Mouse (Mus musculus) liver, embryonic 14 days (tissue): ENCODE data around the gene Poc1b. TPM values are rescaled to one million over a fixed set of nuclear protein-coding genes. Genes with fewer than 3 reads are reported as not detected.

Source experiments
- polyA plus RNA-seq: library from polyadenylated mRNA; depleted of rRNA; stranded (reverse); fragments of >200 nt; gene quantifications from 2 replicates; pipeline ENCODE4 v1.2.3, GENCODE M21; 2012; rRNA removed

Poc1b gene
- 6.3 and 6.4 TPM in 2 replicates for polyA plus RNA-seq

DNA sequence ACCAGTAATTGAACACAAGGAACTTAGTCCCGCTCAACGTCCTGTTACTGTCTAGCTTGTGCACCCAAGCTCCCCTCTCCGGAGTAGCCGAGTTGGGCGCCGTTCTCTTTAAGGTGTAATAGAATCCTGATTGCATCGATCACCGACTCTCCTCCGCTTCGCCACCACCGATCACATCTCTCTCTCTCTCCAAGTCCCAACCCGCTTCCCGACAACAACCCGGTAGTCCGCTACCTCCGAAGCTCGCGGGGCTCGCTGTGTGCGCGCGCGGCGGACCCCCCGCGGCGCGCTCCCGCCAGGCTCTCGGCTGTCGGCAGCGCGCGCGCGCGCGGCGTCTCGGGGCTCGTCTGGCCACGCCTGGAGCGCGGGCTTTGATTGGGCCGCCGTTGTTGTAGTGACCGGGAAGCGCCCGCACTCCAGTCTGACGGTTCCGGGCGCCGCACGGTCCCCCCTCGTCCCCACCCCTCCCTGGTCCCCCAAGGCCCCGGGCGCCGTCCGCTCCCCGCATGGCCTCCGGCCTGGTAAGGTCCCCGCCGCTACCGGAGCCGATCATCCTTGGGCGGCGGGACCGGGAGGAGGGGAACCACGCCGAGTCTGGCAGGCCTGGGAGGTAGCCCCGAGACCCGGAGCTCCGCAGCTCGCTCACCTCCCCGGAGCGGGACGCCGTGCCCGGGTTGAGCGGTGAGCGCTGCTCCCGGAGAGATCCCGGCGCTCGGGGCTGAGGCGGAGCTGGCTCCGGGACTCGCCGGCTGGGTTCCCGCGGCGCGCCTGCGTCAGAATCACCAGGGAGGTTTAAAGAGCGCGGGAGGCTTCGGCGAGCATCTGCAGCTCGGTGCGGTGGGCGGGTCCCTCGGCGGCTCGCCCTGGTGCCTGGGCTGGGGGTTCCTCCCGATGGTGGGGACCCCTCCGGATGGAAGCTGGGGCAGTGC, at the start of gene Poc1b:
Gene Poc1b, plus strand, starts transcription at position 334 of the 929 bp plus-strand sequence.

GRCm38 (mm10) chr10:99107964-99108363, 1.1 kb downstream of the Poc1b start, which contains the start of gene Galnt4:
TSS of gene Galnt4 (plus strand) at chr10:99108159.

DNA sequence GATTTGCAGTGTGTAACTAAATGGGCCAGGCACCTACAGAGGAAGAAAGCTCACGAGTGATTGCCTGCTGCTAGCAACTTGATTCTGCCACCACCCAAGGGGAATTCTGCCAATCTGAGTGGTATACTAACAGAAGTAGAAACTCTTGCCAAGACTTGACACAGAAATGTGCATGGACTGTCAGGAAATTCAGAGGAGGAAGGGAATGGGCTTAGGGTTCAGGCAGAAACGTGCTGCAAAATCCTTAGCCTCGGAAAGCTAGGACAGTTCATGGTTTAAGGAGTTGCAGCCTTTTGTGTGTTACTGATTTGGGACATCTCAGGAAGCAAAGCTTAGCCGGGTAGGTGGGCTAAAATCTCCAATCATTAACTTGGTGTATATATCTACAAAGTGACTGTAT, 19.4 kb downstream of the Poc1b start, which contains the start of gene Phxr2:
Gene Phxr2, minus strand, starts transcription at position 101 of the 400 bp plus-strand sequence.

Other genes with a start within 250 kb of the Poc1b start
- gene Atp2b1, start 192.6 kb upstream of the Poc1b start, polyA plus RNA-seq, result 7.3 and 7.5 TPM in 2 replicates
- gene Galnt4, start 1.1 kb downstream of the Poc1b start, polyA plus RNA-seq, result 0.69 and 0.88 TPM in 2 replicates
- not detected in 2 replicates for gene Phxr2, start 19.3 kb downstream of the Poc1b start, polyA plus RNA-seq
- 8.0 and 8.6 TPM in 2 replicates for gene Dusp6, start 156.2 kb downstream of the Poc1b start, polyA plus RNA-seq